Mouse (Mus musculus) brain, adult 10 weeks (tissue): ENCODE results near the gene Gm21209. TPM values are rescaled to one million over a fixed set of nuclear protein-coding genes. Genes with fewer than 3 reads are reported as not detected.

Source experiments
- polyA plus RNA-seq: library from polyadenylated mRNA; stranded (reverse); fragments of 350-450 nt; fragmentation: Illumina TruSeq; extraction: RNeasy Lipid Tissue Mini Kit (QIAGEN cat#74804); gene quantifications from one replicate; pipeline ENCODE4 v1.2.3, GENCODE M21; 2015; ENCODE audit warnings: low read depth, low replicate concordance

The Gm21209 gene
- polyA plus RNA-seq = not detected

DNA sequence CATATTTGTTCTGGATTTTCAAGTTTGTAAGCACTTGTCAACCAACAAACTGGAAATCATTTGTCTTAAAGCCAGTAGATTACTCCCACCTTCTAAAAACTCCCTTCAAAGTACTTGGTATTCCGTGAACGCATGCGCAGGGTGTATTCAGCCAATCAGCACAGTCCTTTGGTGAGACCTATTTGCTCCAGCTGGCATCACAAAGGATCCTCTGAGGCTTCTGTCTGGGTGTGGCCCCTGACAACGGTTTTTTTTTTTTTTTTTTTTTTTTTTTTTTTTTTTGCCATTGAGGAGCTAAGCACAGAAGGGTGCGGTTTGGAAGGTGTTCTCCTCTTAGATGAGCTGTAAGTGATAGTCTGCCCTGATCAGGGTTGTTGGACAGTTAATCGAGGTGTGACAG, at the start of gene Gm21209:
Gene Gm21209, plus strand, starts transcription at position 301 of the 400 bp plus-strand sequence.

